Mouse (Mus musculus) liver, embryonic 11.5 days (tissue): Measurements from ENCODE around the gene Olfr458. TPM values are rescaled to one million over a fixed set of nuclear protein-coding genes. Genes with fewer than 3 reads are reported as not detected.

Experiments used
- ATAC-seq: fragments of 200-750 bp; cut with Nextera tagmentation; replicated peaks from 2 replicates; pipeline ENCODE4 v1.8.0; 2017; ENCODE audit warnings: moderate number of reproducible peaks, mild to moderate bottlenecking, moderate TSS enrichment, moderate library complexity; ENCODE audit not compliant: low FRiP score
- DNase-seq: peaks from one replicate; pipeline ENCODE4 v3.0.0-alpha.2; 2017; ENCODE audit warnings: low spot score
- H3K27ac ChIP-seq: fragments of 300-500 bp; sonication (generic); 2 replicates; pipeline ENCODE4 v1.5.1; 2014; ENCODE audit warnings: mild to moderate bottlenecking, low read depth, low read length, control low read depth
- H3K27me3 ChIP-seq: fragments of 300-500 bp; sonication (generic); replicated peaks from 2 replicates; pipeline ENCODE4 v1.6.1; 2014; ENCODE audit warnings: low read length, mixed read lengths; ENCODE audit not compliant: control insufficient read depth, insufficient read depth
- H3K36me3 ChIP-seq: fragments of 300-500 bp; sonication (generic); 2 replicates; pipeline ENCODE4 v1.6.1; 2014; ENCODE audit warnings: mild to moderate bottlenecking, low read length, moderate library complexity, mixed read lengths; ENCODE audit not compliant: control insufficient read depth, insufficient read depth
- H3K4me1 ChIP-seq: fragments of 300-500 bp; sonication (generic); replicated peaks from 2 replicates; pipeline ENCODE4 v1.6.1; 2014; ENCODE audit warnings: low read length, mixed read lengths; ENCODE audit not compliant: control insufficient read depth, insufficient read depth
- H3K4me2 ChIP-seq: fragments of 300-500 bp; sonication (generic); 2 replicates; pipeline ENCODE4 v1.6.1; 2014; ENCODE audit warnings: mild to moderate bottlenecking, control low read depth, moderate library complexity
- H3K4me3 ChIP-seq: fragments of 300-500 bp; sonication (generic); 2 replicates; pipeline ENCODE4 v1.5.1; 2014; ENCODE audit warnings: low read depth, low read length, control low read depth
- H3K9ac ChIP-seq: fragments of 300-500 bp; sonication (generic); 2 replicates; pipeline ENCODE4 v1.6.1; 2014; ENCODE audit warnings: low read depth, low read length, control low read depth
- H3K9me3 ChIP-seq: fragments of 300-500 bp; sonication (generic); 2 replicates; pipeline ENCODE4 v1.6.1; 2016; ENCODE audit warnings: low read length, inconsistent platforms, mixed read lengths; ENCODE audit not compliant: control insufficient read depth
- WGBS: fragments of 180-500 bp; shearing (Covaris S2); extraction: QIAGEN DNeasy Blood & Tissue Kit; methylation state at CpG from one replicate; pipeline ENCODE4 v1.1.7; 2014; 5-methylcytosine and 5-hydroxymethylcytosine counted together
- polyA plus RNA-seq: library from polyadenylated mRNA; unstranded; fragments of >200 nt; fragmentation: Nextera tagmentation; extraction: Ambion mirVana; gene quantifications from 2 replicates; pipeline ENCODE4 v1.2.1, GENCODE M21; 2014

Gene Olfr458
- polyA plus RNA-seq, 1 experiment from 2014 or later: not detected

GRCm38 (mm10) chr6:42421439-42421838 is 43.6 kb downstream of the Olfr458 start:
- 59% methylated on average over 2 of the region's 2 CpGs for WGBS
- Histone ChIP-seq H3K27ac (no peak overlapping the region), H3K9ac (no peak overlapping the region), H3K9me3 (no peaks in the 10 kb centered on the region), H3K27me3 (no peaks in the 10 kb centered on the region), H3K4me1 (no peaks in the 10 kb centered on the region), H3K4me2 (no peak overlapping the region), H3K4me3 (no peak overlapping the region), H3K36me3 (no peaks in the 10 kb centered on the region)
- no peak for ATAC-seq
- no peak for DNase-seq

- ATAC-seq: no peak
- 86% methylated on average over 2 of the region's 2 CpGs for WGBS
These were observed 45.6 kb downstream of the Olfr458 start for GRCm38 (mm10) chr6:42419443-42419842.

More at GRCm38 (mm10) chr6:42419443-42419842, 45.6 kb downstream of the Olfr458 start:
- Histone ChIP-seq H3K9me3 (no peaks in the 10 kb centered on the region), H3K36me3 (no peaks in the 10 kb centered on the region), H3K27ac (no peak overlapping the region), H3K4me2 (no peak overlapping the region), H3K4me3 (no peak overlapping the region), H3K4me1 (no peaks in the 10 kb centered on the region), H3K27me3 (no peaks in the 10 kb centered on the region), H3K9ac (no peak overlapping the region)
- no peak for DNase-seq

Other genes starting within 250 kb of the Olfr458 start
- gene Tas2r144, start 249.9 kb downstream of the Olfr458 start, polyA plus RNA-seq: not detected in 2 replicates
- gene Gstk1, start 219.3 kb downstream of the Olfr458 start, polyA plus RNA-seq: 10.4 and 13.0 TPM in 2 replicates
- gene Tmem139, start 203.2 kb downstream of the Olfr458 start, polyA plus RNA-seq: 0.38 TPM in 1 of 2 replicates, not detected in the other
- gene Casp2, start 200.2 kb downstream of the Olfr458 start, polyA plus RNA-seq: 44.5 and 46.1 TPM in 2 replicates
- gene Clcn1, start 178.5 kb downstream of the Olfr458 start, polyA plus RNA-seq: 0.23 and 0.29 TPM in 2 replicates
- gene Fam131b, start 140.6 kb downstream of the Olfr458 start, polyA plus RNA-seq: 0.04 and 0.08 TPM in 2 replicates
- 113 TPM in 2 replicates for gene Zyx, start 115.6 kb downstream of the Olfr458 start, polyA plus RNA-seq
- 1.1 and 1.4 TPM in 2 replicates for gene Epha1, start 91.9 kb downstream of the Olfr458 start, polyA plus RNA-seq
- gene Tas2r143, start 65.0 kb downstream of the Olfr458 start, polyA plus RNA-seq: not detected in 2 replicates
- gene Tas2r135, start 59.8 kb downstream of the Olfr458 start, polyA plus RNA-seq: not detected in 2 replicates
- not detected in 2 replicates for gene Tas2r126, start 30.7 kb downstream of the Olfr458 start, polyA plus RNA-seq
- gene Olfr457, start 11.1 kb upstream of the Olfr458 start, polyA plus RNA-seq: not detected in 2 replicates
- not detected in 2 replicates for gene Olfr456, start 22.0 kb upstream of the Olfr458 start, polyA plus RNA-seq
- gene Olfr455, start 82.4 kb upstream of the Olfr458 start, polyA plus RNA-seq: not detected in 2 replicates
- not detected in 2 replicates for gene Tcaf3, start 132.5 kb upstream of the Olfr458 start, polyA plus RNA-seq
- gene Tcaf2, start 180.1 kb upstream of the Olfr458 start, polyA plus RNA-seq: 0.29 and 0.55 TPM in 2 replicates
- gene Tcaf1, start 244.9 kb upstream of the Olfr458 start, polyA plus RNA-seq: 23.3 and 26.2 TPM in 2 replicates